Mouse (Mus musculus): ENCODE measurements around the gene Misp. TPM values are rescaled to one million over a fixed set of nuclear protein-coding genes. Genes with fewer than 3 reads are reported as not detected.
A peak's percentile ranks its signal among the peaks of the same experiment; 100 is the strongest.

Gene Misp
- polyA plus RNA-seq, 1 experiment from 2014 or later = 0.41 TPM

- Histone ChIP-seq H3K36me3 (ENCODE audit: control insufficient read depth, insufficient read depth, low read length) (no peaks in the 10 kb centered on the region), H3K4me3 (ENCODE audit: low read depth, low read length) (no peak overlapping the region), H3K27ac (ENCODE audit: low read depth, low read length) (no peak overlapping the region), H3K9ac (ENCODE audit: low read length) (no peak overlapping the region), H3K9me3 (ENCODE audit: control insufficient read depth, low read length) (no peaks in the 10 kb centered on the region), H3K27me3 (ENCODE audit: control insufficient read depth, insufficient read depth, low read length) (no peaks in the 10 kb centered on the region), H3K4me2 (no peak overlapping the region), H3K4me1 (ENCODE audit: control insufficient read depth, insufficient read depth, low read length) (peaks cover 20% of the 10 kb centered on the region)
- ATAC-seq (ENCODE audit: low FRiP score) (no peak), DNase-seq (ENCODE audit: low spot score, missing footprints) (no peak)
- 86% methylated on average over 5 of the region's 5 CpGs for WGBS
Measured at GRCm38 (mm10) chr10:79792339-79793040, 28.3 kb upstream of the Misp start.

- peaks cover 20% of the 10 kb centered on the region for H3K4me1 ChIP-seq (ENCODE audit: control insufficient read depth, insufficient read depth, low read length)
- H3K36me3 ChIP-seq (ENCODE audit: control insufficient read depth, insufficient read depth, low read length) = no peaks in the 10 kb centered on the region
- peak within 1 kb of the TSS; percentile 75 for H3K4me3 ChIP-seq (ENCODE audit: low read depth, low read length)
- H3K27ac ChIP-seq (ENCODE audit: low read depth, low read length) = peak within 1 kb of the TSS; percentile 79
- no peaks in the 10 kb centered on the region for H3K9me3 ChIP-seq (ENCODE audit: control insufficient read depth, low read length)
- peak within 1 kb of the TSS; percentile 94 for H3K9ac ChIP-seq (ENCODE audit: low read length)
- peak within 1 kb of the TSS; percentile 81 for H3K4me2 ChIP-seq
- WGBS = 5% methylated on average over 51 of the region's 51 CpGs
- peak; percentile 76 for ATAC-seq (ENCODE audit: low FRiP score)
- peak; percentile 99 for DNase-seq (ENCODE audit: low spot score, missing footprints)
- no peaks in the 10 kb centered on the region for H3K27me3 ChIP-seq (ENCODE audit: control insufficient read depth, insufficient read depth, low read length)
Measured at GRCm38 (mm10) chr10:79793051-79793737, 27.6 kb upstream of the Misp start, which contains the start of gene Palm. Palm (plus strand) TSS chr10:79793572.

GRCm38 (mm10) chr10:79793738-79794490 is 26.9 kb upstream of the Misp start:
- WGBS = 1% methylated on average over 38 of the region's 38 CpGs
- Histone ChIP-seq H3K4me1 (ENCODE audit: control insufficient read depth, insufficient read depth, low read length) (peaks cover 20% of the 10 kb centered on the region), H3K9me3 (ENCODE audit: control insufficient read depth, low read length) (no peaks in the 10 kb centered on the region), H3K9ac (ENCODE audit: low read length) (peak overlapping the region; percentile 94), H3K36me3 (ENCODE audit: control insufficient read depth, insufficient read depth, low read length) (no peaks in the 10 kb centered on the region), H3K4me3 (ENCODE audit: low read depth, low read length) (peak overlapping the region; percentile 75), H3K27me3 (ENCODE audit: control insufficient read depth, insufficient read depth, low read length) (no peaks in the 10 kb centered on the region), H3K27ac (ENCODE audit: low read depth, low read length) (peak overlapping the region; percentile 79), H3K4me2 (peak overlapping the region; percentile 81)
- ATAC-seq (ENCODE audit: low FRiP score) (peak; percentile 65), DNase-seq (ENCODE audit: low spot score, missing footprints) (peak; percentile 96)

GRCm38 (mm10) chr10:79794491-79794931 is 26.3 kb upstream of the Misp start:
- Histone ChIP-seq H3K27ac (ENCODE audit: low read depth, low read length) (peak overlapping the region; percentile 79), H3K27me3 (ENCODE audit: control insufficient read depth, insufficient read depth, low read length) (no peaks in the 10 kb centered on the region), H3K4me3 (ENCODE audit: low read depth, low read length) (peak overlapping the region; percentile 75), H3K4me2 (peak overlapping the region; percentile 81), H3K9me3 (ENCODE audit: control insufficient read depth, low read length) (no peaks in the 10 kb centered on the region), H3K9ac (ENCODE audit: low read length) (peak overlapping the region; percentile 94), H3K4me1 (ENCODE audit: control insufficient read depth, insufficient read depth, low read length) (peaks cover 20% of the 10 kb centered on the region), H3K36me3 (ENCODE audit: control insufficient read depth, insufficient read depth, low read length) (no peaks in the 10 kb centered on the region)
- DNase-seq (ENCODE audit: low spot score, missing footprints) (no peak), ATAC-seq (ENCODE audit: low FRiP score) (peak; percentile 53)
- WGBS = 2% methylated on average over 10 of the region's 10 CpGs

GRCm38 (mm10) chr10:79795905-79796304 is 24.9 kb upstream of the Misp start:
- Histone ChIP-seq H3K4me1 (ENCODE audit: control insufficient read depth, insufficient read depth, low read length) (peaks cover 20% of the 10 kb centered on the region), H3K4me3 (ENCODE audit: low read depth, low read length) (no peak overlapping the region), H3K27me3 (ENCODE audit: control insufficient read depth, insufficient read depth, low read length) (no peaks in the 10 kb centered on the region), H3K27ac (ENCODE audit: low read depth, low read length) (no peak overlapping the region), H3K36me3 (ENCODE audit: control insufficient read depth, insufficient read depth, low read length) (no peaks in the 10 kb centered on the region), H3K9ac (ENCODE audit: low read length) (no peak overlapping the region), H3K4me2 (no peak overlapping the region), H3K9me3 (ENCODE audit: control insufficient read depth, low read length) (no peaks in the 10 kb centered on the region)
- WGBS = 98% methylated on average over 3 of the region's 3 CpGs
- DNase-seq (ENCODE audit: low spot score, missing footprints) (no peak), ATAC-seq (ENCODE audit: low FRiP score) (no peak)

GRCm38 (mm10) chr10:79797326-79797725 is 23.5 kb upstream of the Misp start:
- Histone ChIP-seq H3K4me2 (no peak overlapping the region), H3K9ac (ENCODE audit: low read length) (no peak overlapping the region), H3K4me3 (ENCODE audit: low read depth, low read length) (no peak overlapping the region), H3K27me3 (ENCODE audit: control insufficient read depth, insufficient read depth, low read length) (no peaks in the 10 kb centered on the region), H3K4me1 (ENCODE audit: control insufficient read depth, insufficient read depth, low read length) (peaks cover 28% of the 10 kb centered on the region), H3K9me3 (ENCODE audit: control insufficient read depth, low read length) (no peaks in the 10 kb centered on the region), H3K36me3 (ENCODE audit: control insufficient read depth, insufficient read depth, low read length) (no peaks in the 10 kb centered on the region), H3K27ac (ENCODE audit: low read depth, low read length) (no peak overlapping the region)
- ATAC-seq (ENCODE audit: low FRiP score) (no peak), DNase-seq (ENCODE audit: low spot score, missing footprints) (no peak)
- WGBS = 58% methylated on average over 15 of the region's 15 CpGs

GRCm38 (mm10) chr10:79798289-79798928 is 22.4 kb upstream of the Misp start:
- no peak for ATAC-seq (ENCODE audit: low FRiP score)
- no peak overlapping the region for H3K9ac ChIP-seq (ENCODE audit: low read length)
- no peaks in the 10 kb centered on the region for H3K36me3 ChIP-seq (ENCODE audit: control insufficient read depth, insufficient read depth, low read length)
- peaks cover 36% of the 10 kb centered on the region for H3K4me1 ChIP-seq (ENCODE audit: control insufficient read depth, insufficient read depth, low read length)
- H3K27ac ChIP-seq (ENCODE audit: low read depth, low read length) = no peak overlapping the region
- no peak overlapping the region for H3K4me3 ChIP-seq (ENCODE audit: low read depth, low read length)
- H3K4me2 ChIP-seq = no peak overlapping the region
- WGBS = 90% methylated on average over 12 of the region's 12 CpGs
- DNase-seq (ENCODE audit: low spot score, missing footprints) = no peak
- no peaks in the 10 kb centered on the region for H3K9me3 ChIP-seq (ENCODE audit: control insufficient read depth, low read length)
- H3K27me3 ChIP-seq (ENCODE audit: control insufficient read depth, insufficient read depth, low read length) = no peaks in the 10 kb centered on the region

GRCm38 (mm10) chr10:79800508-79800907 is 20.3 kb upstream of the Misp start:
- no peaks in the 10 kb centered on the region for H3K9me3 ChIP-seq (ENCODE audit: control insufficient read depth, low read length)
- WGBS = 91% methylated on average over 11 of the region's 11 CpGs
- H3K9ac ChIP-seq (ENCODE audit: low read length) = no peak overlapping the region
- no peak overlapping the region for H3K4me2 ChIP-seq
- no peaks in the 10 kb centered on the region for H3K36me3 ChIP-seq (ENCODE audit: control insufficient read depth, insufficient read depth, low read length)
- no peak for DNase-seq (ENCODE audit: low spot score, missing footprints)
- no peak overlapping the region for H3K27ac ChIP-seq (ENCODE audit: low read depth, low read length)
- H3K4me1 ChIP-seq (ENCODE audit: control insufficient read depth, insufficient read depth, low read length) = peaks cover 38% of the 10 kb centered on the region
- ATAC-seq (ENCODE audit: low FRiP score) = no peak
- H3K27me3 ChIP-seq (ENCODE audit: control insufficient read depth, insufficient read depth, low read length) = no peaks in the 10 kb centered on the region
- H3K4me3 ChIP-seq (ENCODE audit: low read depth, low read length) = no peak overlapping the region

Data from midbrain, embryonic 11.5 days (tissue).